8 mouse cellular contexts compared by ENCODE assay signal in the genomic region with DNA sequence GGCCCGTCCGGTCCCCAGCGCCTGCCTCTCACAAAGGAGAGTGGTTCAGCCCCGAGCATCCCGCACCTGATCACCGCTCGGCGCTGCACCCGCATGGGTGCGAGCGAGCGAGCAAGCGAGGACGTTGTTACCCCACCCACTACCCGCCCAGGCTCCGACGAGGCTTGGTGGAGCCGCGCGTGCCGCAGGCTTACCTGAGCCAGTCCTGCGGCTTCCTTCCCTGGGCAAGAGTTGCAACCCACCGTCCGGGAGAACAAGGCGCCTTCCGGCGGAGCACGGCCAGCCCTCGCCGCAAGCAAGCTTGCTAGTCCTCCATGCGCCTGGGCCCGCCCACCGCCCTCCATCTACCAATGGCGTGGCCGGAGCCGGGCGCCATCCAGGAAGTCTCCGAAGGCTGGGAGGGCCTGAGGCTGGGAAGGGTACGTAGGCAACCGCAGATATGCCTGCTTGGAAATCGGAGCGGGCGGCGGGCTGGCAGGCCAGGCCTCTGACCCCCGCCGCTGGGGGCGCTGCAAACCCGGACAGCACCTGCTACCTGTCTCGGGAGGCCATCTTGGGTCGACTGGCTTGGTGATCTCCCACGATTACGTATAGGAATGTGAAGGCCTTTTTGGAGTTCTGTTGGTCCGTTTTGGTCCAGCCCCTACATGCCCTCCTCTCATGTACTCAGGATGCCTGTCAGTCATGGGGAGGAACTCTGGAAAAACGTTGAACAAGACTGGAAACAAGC. TPM values are rescaled to one million over a fixed set of nuclear protein-coding genes. Genes with fewer than 3 reads are reported as not detected.
A peak's percentile ranks its signal among the peaks of the same experiment; 100 is the strongest.
DNase-seq lines count a peak whose midpoint lies in the region; ATAC-seq lines count a peak whose summit lies in the region.

TSS of gene Chd8 (minus strand) at position 297 of the 730 bp plus-strand sequence.

- H3K4me1 ChIP-seq in hindbrain, embryonic 11.5 days (replicated peaks; ENCODE audit: control insufficient read depth, insufficient read depth, low read length) = no peaks in the 10 kb centered on the region

- no peaks in the 10 kb centered on the region for H3K9me3 ChIP-seq in hindbrain, embryonic 11.5 days (ENCODE audit: control insufficient read depth, low read length)

- under 1% methylated on average over 50 of the region's 54 CpGs for WGBS in hindbrain, embryonic 11.5 days

- H3K4me2 ChIP-seq in hindbrain, embryonic 11.5 days (replicated peaks; ENCODE audit: low read depth, low read length) = peak within 1 kb of the TSS; percentile 76

- no peaks in the 10 kb centered on the region for H3K27me3 ChIP-seq in hindbrain, embryonic 11.5 days (ENCODE audit: control insufficient read depth, insufficient read depth, low read length)

- peak; percentile 99 for DNase-seq in Muller cell, postnatal 12 days (ENCODE audit: inconsistent ontology term)
- DNase-seq in cerebellum, adult 9-11 months = peak; percentile 99
- DNase-seq in frontal cortex, adult 2 months (ENCODE audit: extremely low spot score in 1 of 2, low spot score in 1 of 2) = peak; percentile 96 to 97
- peak; percentile 97 for DNase-seq in hindbrain, embryonic 11.5 days (ENCODE audit: low spot score)
- DNase-seq in layer of hippocampus, postnatal 14 days (ENCODE audit: low spot score in 2 of 2) = peak; percentile 98
- DNase-seq in lung, postnatal 14 days = peak; percentile 97
- DNase-seq in retina, adult 2 months (ENCODE audit: low read depth, low spot score) = peak; percentile 93
- DNase-seq in thymus, postnatal 36 days = peak; percentile 97 to 100

- peak within 1 kb of the TSS; percentile 75 for H3K9ac ChIP-seq in hindbrain, embryonic 11.5 days (ENCODE audit: low read depth, low read length)

- peak; percentile 100 for ATAC-seq in hindbrain, embryonic 11.5 days (ENCODE audit: low FRiP score)

- H3K36me3 ChIP-seq in hindbrain, embryonic 11.5 days (ENCODE audit: control insufficient read depth, insufficient read depth, low read length) = no peaks in the 10 kb centered on the region

- H3K4me3 ChIP-seq in hindbrain, embryonic 11.5 days (ENCODE audit: low read depth, low read length) = peak within 1 kb of the TSS; percentile 77

- peak within 1 kb of the TSS; percentile 66 for H3K27ac ChIP-seq in hindbrain, embryonic 11.5 days (ENCODE audit: low read depth, low read length)

RNA-seq across cellular contexts. Expression of gene Chd8, which starts in this region (rescaled TPM):
- polyA plus RNA-seq in frontal cortex, adult 2 months (2012; rRNA removed) = 60.2 and 62.5 TPM in 2 replicates
- polyA plus RNA-seq in hindbrain, embryonic 11.5 days (2014; fragmentation: Nextera tagmentation; extraction: Ambion mirVana) = 54.9 and 62.3 TPM in 2 replicates
- total RNA-seq in layer of hippocampus, postnatal 14 days (2021) = 100 to 1,000 TPM; 110 to 124 TPM

Comparison
In these comparisons a context has a peak if more than half of its experiments do, and no peak if none do; other contexts are left out.
1. Peak in every context shown above with its lines: DNase-seq, ATAC-seq, H3K4me3 ChIP-seq and H3K27ac ChIP-seq.